Mouse (Mus musculus): Measurements from ENCODE around the gene Ccnb2.

- no peak for TF ChIP-seq POLR2A (IDR thresholded peaks at IDR 0.05; ENCODE audit: insufficient read depth, low read depth, low read length)
- TF ChIP-seq EP300 (IDR thresholded peaks at IDR 0.05; ENCODE audit: insufficient read depth, low read depth, low read length): no peak
Observed at GRCm38 (mm10) chr9:70391660-70392562, 29.4 kb downstream of the Ccnb2 start.

Measured in heart, adult 2 months (tissue).